In genomic region chr6:86569461-86569820, GRCm38 (mm10) we compare ENCODE assay signal across 9 mouse cellular contexts. TPM values are rescaled to one million over a fixed set of nuclear protein-coding genes. Genes with fewer than 3 reads are reported as not detected.
A peak's percentile ranks its signal among the peaks of the same experiment; 100 is the strongest.
DNase-seq lines count a peak whose midpoint lies in the region; ATAC-seq and TF ChIP-seq lines count a peak whose summit lies in the region.
"Had no signal": no experiment of that assay in that cellular context is flagged by ENCODE, and none has a peak within 500 bp of the region (broad histone marks: within the 10 kb centered on the region; RNA-seq: fewer than 3 reads in every experiment).

No protein-coding gene starts in this region.

- TF ChIP-seq RAD21 in MEL (IDR thresholded peaks at IDR 0.05; ENCODE audit: low read depth, low read length): no peak

- no peak for DNase-seq in heart, adult 8-10 months (ENCODE audit: low spot score)
- DNase-seq in MEL (ENCODE audit: low read depth, low spot score): peak; percentile 61
- no peak for DNase-seq in kidney, postnatal 0 days (ENCODE audit: low spot score)
- no peak for DNase-seq in left cerebral cortex, adult 2 months (ENCODE audit: extremely low spot score in 1 of 2, low spot score in 2 of 2)
- no peak for DNase-seq in right cerebral cortex, adult 18-20 months

- peaks cover 17% of the 10 kb centered on the region; the same call in 1 of the 2 replicates for H3K4me1 ChIP-seq in heart, embryonic 11.5 days (ENCODE audit: control insufficient read depth, insufficient read depth, low read length)
- peaks cover 7 to 24% of the 10 kb centered on the region in 2 experiments for H3K4me1 ChIP-seq in MEL (ENCODE audit: control insufficient read depth in 1 of 2, insufficient read depth in 2 of 2, low read length in 2 of 2)
- H3K4me1 ChIP-seq in forebrain, embryonic 13.5 days: peaks cover 18% of the 10 kb centered on the region
- peaks cover 8% of the 10 kb centered on the region; the same call in 1 of the 2 replicates for H3K4me1 ChIP-seq in kidney, postnatal 0 days (replicated peaks; ENCODE audit: insufficient read depth, low read length)

- peak; percentile 27 to 58; a peak in 3 of 4 replicates for TF ChIP-seq EP300 in MEL (IDR thresholded peaks at IDR 0.05; ENCODE audit: low read depth in 1 of 2, low read length in 2 of 2)

- peaks cover 4% of the 10 kb centered on the region; the same call in 1 of the 2 replicates for H3K36me3 ChIP-seq in heart, embryonic 11.5 days (ENCODE audit: control insufficient read depth, insufficient read depth, low read length)
- peaks cover 0 to 9% of the 10 kb centered on the region in 2 experiments; a peak in 2 of 4 replicates for H3K36me3 ChIP-seq in MEL (ENCODE audit: control insufficient read depth in 1 of 2, insufficient read depth in 2 of 2, low read length in 2 of 2)
- H3K36me3 ChIP-seq in forebrain, embryonic 13.5 days (ENCODE audit: poor library complexity, severe bottlenecking): peaks cover 27% of the 10 kb centered on the region
- H3K36me3 ChIP-seq in kidney, postnatal 0 days (ENCODE audit: insufficient read depth, low read length): peaks cover 6% of the 10 kb centered on the region; the same call in 1 of the 2 replicates
- H3K36me3 ChIP-seq in myocyte (ENCODE audit: control insufficient read depth, insufficient read depth): peaks cover 12% of the 10 kb centered on the region

- H3K4me2 ChIP-seq in heart, embryonic 11.5 days: no peak overlapping the region
- no peak overlapping the region; the same call in 1 of the 2 replicates for H3K4me2 ChIP-seq in forebrain, embryonic 13.5 days
- H3K4me2 ChIP-seq in kidney, postnatal 0 days (ENCODE audit: low read length): no peak overlapping the region
- H3K4me2 ChIP-seq in myocyte (ENCODE audit: low read depth): no peak overlapping the region

- ATAC-seq in heart, embryonic 11.5 days (replicated peaks; ENCODE audit: insufficient number of reproducible peaks, low FRiP score, low TSS enrichment): peak; percentile 52
- peak; percentile 69; the same call in 1 of the 2 replicates for ATAC-seq in forebrain, embryonic 13.5 days
- no peak for ATAC-seq in kidney, postnatal 0 days (replicated peaks; ENCODE audit: low FRiP score, low read depth)

- TF ChIP-seq POLR2A in MEL (IDR thresholded peaks at IDR 0.05; ENCODE audit: control insufficient read depth in 1 of 2, insufficient read depth in 1 of 2, low read depth in 1 of 2, low read length in 2 of 2, poor library complexity in 1 of 2) (no peak), myocyte (IDR thresholded peaks at IDR 0.05; ENCODE audit: insufficient read length, low read depth) (no peak)

- no peak for TF ChIP-seq CTCF in MEL (IDR thresholded peaks at IDR 0.05 in 2 of 3, conservative IDR thresholded peaks at IDR 0.05 in 1 of 3; ENCODE audit: control insufficient read depth in 1 of 3, insufficient read depth in 1 of 3, low read depth in 2 of 3, low read length in 3 of 3, poor library complexity in 1 of 3, severe bottlenecking in 1 of 3)
- TF ChIP-seq CTCF in kidney, postnatal 0 days (IDR thresholded peaks at IDR 0.05; ENCODE audit: low read depth): no peak
- TF ChIP-seq CTCF in left cerebral cortex, adult 2 months (IDR thresholded peaks at IDR 0.05): no peak

- H3ac ChIP-seq in myocyte (ENCODE audit: control insufficient read depth, insufficient read length): no peak overlapping the region

- H3K9me3 ChIP-seq in heart, embryonic 11.5 days (replicated peaks; ENCODE audit: control insufficient read depth, low read length): no peaks in the 10 kb centered on the region
- H3K9me3 ChIP-seq in MEL (replicated peaks; ENCODE audit: insufficient read depth, low read length): no peaks in the 10 kb centered on the region
- no peaks in the 10 kb centered on the region for H3K9me3 ChIP-seq in forebrain, embryonic 13.5 days (replicated peaks)
- H3K9me3 ChIP-seq in kidney, postnatal 0 days (replicated peaks; ENCODE audit: low read length): no peaks in the 10 kb centered on the region

- no peak overlapping the region for H3K27ac ChIP-seq in heart, embryonic 11.5 days (ENCODE audit: low read depth, low read length)
- H3K27ac ChIP-seq in MEL (ENCODE audit: control insufficient read depth, low read depth, low read length): no peak overlapping the region
- H3K27ac ChIP-seq in forebrain, embryonic 13.5 days: peak overlapping the region; percentile 46
- H3K27ac ChIP-seq in kidney, postnatal 0 days: peak overlapping the region; percentile 13; the same call in 1 of the 2 replicates
- H3K27ac ChIP-seq in left cerebral cortex, adult 2 months: no peak overlapping the region

- H3K27me3 ChIP-seq in heart, embryonic 11.5 days (ENCODE audit: control insufficient read depth, insufficient read depth, low read length): no peaks in the 10 kb centered on the region
- H3K27me3 ChIP-seq in MEL (ENCODE audit: control insufficient read depth in 1 of 2, insufficient read depth in 2 of 2, low read length in 2 of 2) (no peaks in the 10 kb centered on the region), myocyte (ENCODE audit: control insufficient read depth, insufficient read depth, insufficient read length) (no peaks in the 10 kb centered on the region)
- H3K27me3 ChIP-seq in forebrain, embryonic 13.5 days: no peaks in the 10 kb centered on the region
- H3K27me3 ChIP-seq in kidney, postnatal 0 days (ENCODE audit: insufficient read depth, low read length): no peaks in the 10 kb centered on the region

- WGBS in heart, embryonic 11.5 days (ENCODE audit: insufficient replicate concordance): 50% methylated on average over 3 of the region's 3 CpGs
- WGBS in forebrain, embryonic 13.5 days: 38% methylated on average over 3 of the region's 3 CpGs
- WGBS in kidney, postnatal 0 days: 41% methylated on average over 3 of the region's 3 CpGs

- no peak overlapping the region for H3K4me3 ChIP-seq in heart, embryonic 11.5 days (ENCODE audit: low read depth, low read length)
- H3K4me3 ChIP-seq in MEL (ENCODE audit: control insufficient read depth in 1 of 2, insufficient read depth in 1 of 2, low read depth in 2 of 2, low read length in 2 of 2) (no peak overlapping the region), myocyte (no peak overlapping the region)
- no peak overlapping the region for H3K4me3 ChIP-seq in forebrain, embryonic 13.5 days
- H3K4me3 ChIP-seq in kidney, postnatal 0 days (replicated peaks; ENCODE audit: low read depth, low read length): no peak overlapping the region
- no peak overlapping the region for H3K4me3 ChIP-seq in left cerebral cortex, adult 2 months
- H3K4me3 ChIP-seq: erythroblast, embryonic 14.5 days had no signal

- H3K9ac ChIP-seq in heart, embryonic 11.5 days (ENCODE audit: low read depth, low read length): no peak overlapping the region
- H3K9ac ChIP-seq in MEL (ENCODE audit: control insufficient read depth, low read depth, low read length, poor library complexity, severe bottlenecking): no peak overlapping the region
- no peak overlapping the region for H3K9ac ChIP-seq in forebrain, embryonic 13.5 days
- no peak overlapping the region for H3K9ac ChIP-seq in kidney, postnatal 0 days (ENCODE audit: low read depth, low read length)

- no peaks in the 10 kb centered on the region for H3K79me2 ChIP-seq in MEL (ENCODE audit: control insufficient read depth, insufficient read depth, low read length, poor library complexity)
- no peaks in the 10 kb centered on the region for H3K79me2 ChIP-seq in myocyte (ENCODE audit: control insufficient read depth, insufficient read depth)

- intact Hi-C loops in left cerebral cortex, adult 2 months (cut with DNase I): no loop called here

TF ChIP-seq in MEL, 35 proteins besides CTCF, POLR2A, EP300 and RAD21 (continues in another document):
- peak; percentile 25; the same call in 1 of the 2 replicates for TF ChIP-seq TAL1 (IDR thresholded peaks at IDR 0.05; ENCODE audit: low read length)
- TF ChIP-seq TCF12 (IDR thresholded peaks at IDR 0.05; ENCODE audit: low read depth, low read length): peak; percentile 51; the same call in 1 of the 2 replicates
- no peak for TF ChIP-seq CHD2 (IDR thresholded peaks at IDR 0.05; ENCODE audit: low read length)
- TF ChIP-seq MAFK (IDR thresholded peaks at IDR 0.05; ENCODE audit: borderline replicate concordance, low read depth, low read length): no peak
- TF ChIP-seq ETS1 (IDR thresholded peaks at IDR 0.05; ENCODE audit: low read depth, low read length): peak; percentile 68
- TF ChIP-seq SIN3A (IDR thresholded peaks at IDR 0.05; ENCODE audit: low read length): 0 out of 2 replicates have a peak, but pooled peaks have one; percentile 39

TF ChIP-seq in myocyte, 11 proteins besides CTCF, POLR2A, EP300 and RAD21:
- no peak for TF ChIP-seq E2F4 (IDR thresholded peaks at IDR 0.05; ENCODE audit: insufficient read depth)
- peak in 2 of 3 experiments; percentile 6 to 75 for TF ChIP-seq MYOG (IDR thresholded peaks at IDR 0.05; ENCODE audit: control insufficient read depth in 1 of 3, insufficient read depth in 1 of 3, insufficient read length in 2 of 3, low read depth in 2 of 3)
- TF ChIP-seq SRF (IDR thresholded peaks at IDR 0.05; ENCODE audit: control insufficient read depth, insufficient read length, low read depth): no peak
- TF ChIP-seq POLR2AphosphoS2 (IDR thresholded peaks at IDR 0.05; ENCODE audit: insufficient read length, low read depth): no peak
- TF ChIP-seq MYOD1 (IDR thresholded peaks at IDR 0.05; ENCODE audit: control insufficient read depth in 1 of 3, insufficient read length in 2 of 3, low read depth in 2 of 3): peak in 1 of 3 experiments; percentile 80
- TF ChIP-seq TCF12 (IDR thresholded peaks at IDR 0.05; ENCODE audit: insufficient read depth, poor library complexity, severe bottlenecking): no peak

RNA-seq across cellular contexts. Expression of gene Pcbp1, which starts 43.3 kb away (rescaled TPM):
- polyA plus RNA-seq in heart, embryonic 11.5 days (2014; fragmentation: Nextera tagmentation; extraction: Ambion mirVana): 312 and 348 TPM in 2 replicates
- 100 to 1,000 TPM; 157 to 166 (median 162) TPM for total RNA-seq in heart, adult 8-10 months (2022)
- total RNA-seq in MEL (2012; rRNA removed): 74.2 and 83.5 TPM in 2 replicates
- polyA plus RNA-seq in MEL (2012; ENCODE audit: insufficient read depth in 1 of 2, insufficient read length in 2 of 2, low read depth in 1 of 2, low replicate concordance in 2 of 2, missing spikeins in 1 of 2) (100 to 1,000 TPM in 1 of 2 experiments, not detected in 1; 385 TPM), myocyte (2012; fragmentation: generic; extraction: Trizol) (306 TPM)
- 204 and 245 TPM in 2 replicates for polyA plus RNA-seq in forebrain, embryonic 13.5 days (2015; fragmentation: Nextera tagmentation; extraction: Ambion mirVana)
- 488 and 506 TPM in 2 replicates for polyA plus RNA-seq in kidney, postnatal 0 days (2015; fragmentation: Nextera tagmentation; extraction: Ambion mirVana)
- 100 to 1,000 TPM; 174 to 176 TPM for total RNA-seq in left cerebral cortex, adult 2 months (2021)

RNA-seq across cellular contexts. Expression of gene Asprv1, which starts 58.5 kb away (rescaled TPM):
- not detected in 2 replicates for polyA plus RNA-seq in heart, embryonic 11.5 days (2014; fragmentation: Nextera tagmentation; extraction: Ambion mirVana)
- not detected for total RNA-seq in heart, adult 8-10 months (2022)
- not detected in 2 replicates for total RNA-seq in MEL (2012; rRNA removed)
- not detected for polyA plus RNA-seq in MEL (2012; ENCODE audit: insufficient read depth in 1 of 2, insufficient read length in 2 of 2, low read depth in 1 of 2, low replicate concordance in 2 of 2, missing spikeins in 1 of 2)
- polyA plus RNA-seq in forebrain, embryonic 13.5 days (2015; fragmentation: Nextera tagmentation; extraction: Ambion mirVana): 0.45 and 0.67 TPM in 2 replicates
- polyA plus RNA-seq in kidney, postnatal 0 days (2015; fragmentation: Nextera tagmentation; extraction: Ambion mirVana): 1.7 and 1.8 TPM in 2 replicates
- polyA plus RNA-seq in myocyte (2012; fragmentation: generic; extraction: Trizol): 0.34 TPM
- 1 to 10 TPM; 1.8 to 2.5 TPM for total RNA-seq in left cerebral cortex, adult 2 months (2021)
- polyA plus RNA-seq: erythroblast, embryonic 14.5 days had no signal

Comparison
In these comparisons a context has a peak if more than half of its experiments do, and no peak if none do; other contexts are left out.
1. H3K27ac ChIP-seq: peak in forebrain, embryonic 13.5 days (single experiment) and kidney, postnatal 0 days (single experiment); none in heart, embryonic 11.5 days (single experiment), MEL (single experiment) and left cerebral cortex, adult 2 months (single experiment).